Mouse (Mus musculus): Measurements from ENCODE around the gene Exoc6b. TPM values are rescaled to one million over a fixed set of nuclear protein-coding genes. Genes with fewer than 3 reads are reported as not detected.

The Exoc6b gene
- polyA plus RNA-seq, 1 experiment from 2014 or later, result 31.2 TPM

Other genes starting within 250 kb of the Exoc6b start
- gene Spr, start 68.3 kb upstream of the Exoc6b start, polyA plus RNA-seq (2015; fragmentation: Nextera tagmentation; extraction: Ambion mirVana), result 63.6 and 63.7 TPM in 2 replicates
- not detected in 2 replicates for gene Emx1, start 117.9 kb upstream of the Exoc6b start, polyA plus RNA-seq (2015; fragmentation: Nextera tagmentation; extraction: Ambion mirVana)

Measured in stomach, embryonic 16.5 days (tissue).